Mouse (Mus musculus) myocyte (in vitro differentiated cells): Measurements from ENCODE around the gene Vsig10. TPM values are rescaled to one million over a fixed set of nuclear protein-coding genes. Genes with fewer than 3 reads are reported as not detected.

ENCODE experiments used
- H3K27me3 ChIP-seq: one replicate; pipeline ENCODE4 v1.6.1; 2011; ENCODE audit not compliant: control insufficient read depth, insufficient read depth, insufficient read length
- H3K36me3 ChIP-seq: one replicate; pipeline ENCODE4 v1.6.1; 2011; ENCODE audit not compliant: control insufficient read depth, insufficient read depth
- H3K4me2 ChIP-seq: one replicate; pipeline ENCODE4 v1.6.1; 2011; ENCODE audit warnings: low read depth, control low read depth
- H3K4me3 ChIP-seq: one replicate; pipeline ENCODE4 v1.5.1; 2011; ENCODE audit warnings: mild to moderate bottlenecking, control low read depth, moderate library complexity
- H3K79me2 ChIP-seq: one replicate; pipeline ENCODE4 v1.6.1; 2011; ENCODE audit not compliant: control insufficient read depth, insufficient read depth
- H3ac ChIP-seq: one replicate; pipeline ENCODE4 v1.6.1; 2011; ENCODE audit not compliant: control insufficient read depth, insufficient read length
- CEBPB ChIP-seq: IDR thresholded peaks from 2 replicates; pipeline ENCODE4 v1.6.1; 2011; ENCODE audit warnings: mild to moderate bottlenecking, moderate library complexity; ENCODE audit not compliant: poor library complexity, insufficient read depth, severe bottlenecking
- E2F4 ChIP-seq: IDR thresholded peaks from one replicate; pipeline ENCODE4 v1.6.1; 2011; ENCODE audit warnings: mild to moderate bottlenecking, control low read depth, moderate library complexity; ENCODE audit not compliant: insufficient read depth
- MAX ChIP-seq: IDR thresholded peaks from one replicate; pipeline ENCODE4 v1.6.1; 2011; ENCODE audit warnings: low read depth, mild to moderate bottlenecking, control low read depth
- MYOD1 ChIP-seq, 3 experiments: IDR thresholded peaks; one replicate each; pipeline ENCODE4 v1.6.1; 2011; ENCODE audit warnings: control low read depth in 2 of 3, low read depth in 2 of 3, mild to moderate bottlenecking in 2 of 3, moderate library complexity in 1 of 3; ENCODE audit not compliant: insufficient read length in 2 of 3, control insufficient read depth in 1 of 3
- MYOG ChIP-seq, 3 experiments: IDR thresholded peaks; one replicate each; pipeline ENCODE4 v1.6.1; 2011; ENCODE audit warnings: control low read depth in 2 of 3, low read depth in 2 of 3, mild to moderate bottlenecking in 2 of 3; ENCODE audit not compliant: insufficient read length in 2 of 3, control insufficient read depth in 1 of 3, insufficient read depth in 1 of 3
- POLR2A ChIP-seq: IDR thresholded peaks from one replicate; pipeline ENCODE4 v1.6.1; 2011; ENCODE audit warnings: low read depth, mild to moderate bottlenecking, control low read depth, moderate library complexity; ENCODE audit not compliant: insufficient read length
- POLR2AphosphoS2 ChIP-seq: IDR thresholded peaks from one replicate; pipeline ENCODE4 v1.6.1; 2011; ENCODE audit warnings: low read depth, control low read depth; ENCODE audit not compliant: insufficient read length
- REST ChIP-seq: IDR thresholded peaks from one replicate; pipeline ENCODE4 v1.6.1; 2011; ENCODE audit warnings: mild to moderate bottlenecking, control low read depth, moderate library complexity; ENCODE audit not compliant: insufficient read depth, insufficient read length
- SRF ChIP-seq: IDR thresholded peaks from one replicate; pipeline ENCODE4 v1.6.1; 2011; ENCODE audit warnings: low read depth; ENCODE audit not compliant: control insufficient read depth, insufficient read length
- TCF12 ChIP-seq: IDR thresholded peaks from one replicate; pipeline ENCODE4 v1.6.1; 2011; ENCODE audit warnings: mild to moderate bottlenecking, control low read depth; ENCODE audit not compliant: poor library complexity, insufficient read depth, severe bottlenecking
- TCF3 ChIP-seq: IDR thresholded peaks from one replicate; pipeline ENCODE4 v1.6.1; 2011; ENCODE audit warnings: low read depth, control low read depth; ENCODE audit not compliant: insufficient read length
- USF1 ChIP-seq: IDR thresholded peaks from one replicate; pipeline ENCODE4 v1.6.1; 2011; ENCODE audit warnings: low read depth, mild to moderate bottlenecking, control low read depth, moderate library complexity
- polyA plus RNA-seq: library from polyadenylated mRNA; unstranded; fragments of >200 nt; fragmentation: generic; extraction: Trizol; gene quantifications from one replicate; pipeline ENCODE4 v1.2.1, GENCODE M21; 2012; ENCODE audit warnings: missing spikeins

The Vsig10 gene
- polyA plus RNA-seq, 1 experiment = 2.2 TPM

DNA sequence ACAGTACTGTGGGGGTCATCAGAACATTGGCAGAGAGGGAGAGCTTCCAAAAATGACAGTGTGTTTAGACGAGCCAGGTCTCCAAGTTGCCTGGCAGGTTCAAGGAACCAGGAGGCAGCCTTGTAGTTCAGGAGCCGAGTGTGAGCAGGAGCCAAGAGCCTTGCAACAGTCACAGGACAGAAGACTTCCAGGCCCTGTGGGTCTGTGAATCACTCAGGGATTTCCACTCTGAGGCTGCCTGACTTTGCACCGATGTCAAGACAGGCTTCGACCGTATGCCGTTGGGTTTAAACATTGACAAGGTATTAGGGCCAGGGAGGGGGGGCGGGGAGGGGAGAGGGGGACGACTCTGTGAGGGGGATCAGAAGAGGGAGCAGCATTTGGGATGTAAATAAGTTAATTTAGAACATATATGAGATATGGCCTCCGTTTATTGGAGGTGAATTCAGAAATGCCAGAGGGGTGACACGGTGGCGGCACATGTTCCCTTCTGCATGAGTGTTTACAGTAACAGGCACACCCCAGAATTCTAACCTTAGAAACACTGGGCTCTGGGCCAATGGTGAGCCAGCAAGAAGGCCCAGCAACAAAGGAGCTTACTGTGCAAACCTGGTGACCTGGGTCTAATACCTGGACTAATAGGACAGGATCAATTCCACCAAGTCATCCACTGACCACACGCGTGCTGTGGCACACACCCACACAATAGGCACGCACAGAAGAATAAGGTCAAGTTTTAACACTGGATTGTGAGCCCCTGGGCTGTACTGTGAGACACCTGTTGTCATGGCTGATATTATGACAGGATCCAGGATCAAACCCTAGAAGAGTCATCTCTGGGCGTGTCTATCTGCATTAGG, 39.8 kb upstream of the Vsig10 start:
- H3ac ChIP-seq = no peak overlapping the region
- no peaks in the 10 kb centered on the region for H3K79me2 ChIP-seq
- H3K36me3 ChIP-seq = peaks cover 13% of the 10 kb centered on the region
- H3K4me2 ChIP-seq = no peak overlapping the region
- no peak for TF ChIP-seq TCF3
- no peak for TF ChIP-seq POLR2AphosphoS2
- no peak for TF ChIP-seq SRF
- no peak for TF ChIP-seq MYOD1 (IDR thresholded peaks at IDR 0.05; ENCODE audit: control insufficient read depth in 1 of 3, insufficient read length in 2 of 3, low read depth in 2 of 3)
- TF ChIP-seq POLR2A = no peak
- no peak for TF ChIP-seq USF1
- TF ChIP-seq MYOG (IDR thresholded peaks at IDR 0.05; ENCODE audit: control insufficient read depth in 1 of 3, insufficient read depth in 1 of 3, insufficient read length in 2 of 3, low read depth in 2 of 3) = no peak
- H3K27me3 ChIP-seq = no peaks in the 10 kb centered on the region
- no peak overlapping the region for H3K4me3 ChIP-seq

GRCm38 (mm10) chr5:117279669-117280050, 39.2 kb upstream of the Vsig10 start:
- Histone ChIP-seq H3K27me3 (no peaks in the 10 kb centered on the region), H3K4me2 (no peak overlapping the region), H3K79me2 (no peaks in the 10 kb centered on the region), H3K36me3 (peaks cover 14% of the 10 kb centered on the region), H3K4me3 (no peak overlapping the region), H3ac (no peak overlapping the region)
- TF ChIP-seq E2F4 (no peak), CEBPB (no peak), REST (no peak), TCF3 (no peak), USF1 (no peak)

- no peaks in the 10 kb centered on the region for H3K27me3 ChIP-seq
- no peak overlapping the region for H3K4me3 ChIP-seq
- TF ChIP-seq USF1 = no peak
- no peak for TF ChIP-seq CEBPB
- no peak for TF ChIP-seq REST
- no peak for TF ChIP-seq SRF
- TF ChIP-seq E2F4 = no peak
- TF ChIP-seq TCF12 = no peak
- TF ChIP-seq MYOD1 (IDR thresholded peaks at IDR 0.05; ENCODE audit: control insufficient read depth in 1 of 3, insufficient read length in 2 of 3, low read depth in 2 of 3) = no peak
- no peak for TF ChIP-seq POLR2AphosphoS2
- TF ChIP-seq MYOG (IDR thresholded peaks at IDR 0.05; ENCODE audit: control insufficient read depth in 1 of 3, insufficient read depth in 1 of 3, insufficient read length in 2 of 3, low read depth in 2 of 3) = no peak
- TF ChIP-seq MAX = no peak
- no peak for TF ChIP-seq TCF3
- H3K79me2 ChIP-seq = peaks cover 17% of the 10 kb centered on the region
- peaks cover 14% of the 10 kb centered on the region for H3K36me3 ChIP-seq
- no peak overlapping the region for H3K4me2 ChIP-seq
- H3ac ChIP-seq = no peak overlapping the region
Measured at GRCm38 (mm10) chr5:117281536-117281935, 37.3 kb upstream of the Vsig10 start.

DNA sequence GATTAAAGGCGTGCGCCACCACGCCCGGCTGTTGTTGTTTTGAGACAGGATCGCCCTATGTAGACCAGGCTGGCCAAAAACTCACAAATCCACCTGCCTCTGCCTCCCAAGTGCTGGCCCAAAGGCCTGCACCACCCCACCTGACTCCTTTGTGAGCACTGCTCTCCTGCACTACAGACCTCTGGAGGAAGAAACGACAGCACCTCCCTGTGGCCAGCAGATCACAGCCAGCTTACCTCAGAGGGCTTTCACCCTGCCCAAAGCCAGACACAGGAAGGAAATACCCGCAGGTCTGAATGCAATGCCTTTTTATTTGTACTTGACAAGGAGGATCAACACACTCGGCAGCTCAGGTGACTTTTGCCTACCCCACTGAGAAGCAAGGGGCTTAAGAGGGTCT, 36.5 kb upstream of the Vsig10 start:
- Histone ChIP-seq H3K27me3 (no peaks in the 10 kb centered on the region), H3ac (no peak overlapping the region), H3K36me3 (peaks cover 14% of the 10 kb centered on the region), H3K79me2 (peaks cover 24% of the 10 kb centered on the region), H3K4me3 (no peak overlapping the region), H3K4me2 (no peak overlapping the region)
- TF ChIP-seq MYOD1 (IDR thresholded peaks at IDR 0.05; ENCODE audit: control insufficient read depth in 1 of 3, insufficient read length in 2 of 3, low read depth in 2 of 3) (no peak), MYOG (IDR thresholded peaks at IDR 0.05; ENCODE audit: control insufficient read depth in 1 of 3, insufficient read depth in 1 of 3, insufficient read length in 2 of 3, low read depth in 2 of 3) (no peak)

GRCm38 (mm10) chr5:117284029-117284428, 34.9 kb upstream of the Vsig10 start:
- H3K27me3 ChIP-seq = no peaks in the 10 kb centered on the region
- H3K4me2 ChIP-seq = no peak overlapping the region
- peaks cover 24% of the 10 kb centered on the region for H3K79me2 ChIP-seq
- H3K36me3 ChIP-seq = peaks cover 14% of the 10 kb centered on the region
- TF ChIP-seq TCF12 (no peak), POLR2AphosphoS2 (no peak), MYOD1 (IDR thresholded peaks at IDR 0.05; ENCODE audit: control insufficient read depth in 1 of 3, insufficient read length in 2 of 3, low read depth in 2 of 3) (no peak), TCF3 (no peak), SRF (no peak), E2F4 (no peak), MAX (no peak), CEBPB (no peak), USF1 (no peak), MYOG (IDR thresholded peaks at IDR 0.05; ENCODE audit: control insufficient read depth in 1 of 3, insufficient read depth in 1 of 3, insufficient read length in 2 of 3, low read depth in 2 of 3) (no peak), POLR2A (no peak), REST (no peak)
- H3ac ChIP-seq = no peak overlapping the region
- H3K4me3 ChIP-seq = no peak overlapping the region
